Mouse (Mus musculus) bone marrow, adult 2 months (tissue): ENCODE results near the gene H2-Q6.
"Not testable (repeated sequence)": the region's sequence is repeated elsewhere in the genome, so short reads cannot be mapped to it uniquely, and the experiment has no call there.

Source experiments
- CTCF ChIP-seq: fragments of 200-500 bp; IDR thresholded peaks from 2 replicates; pipeline ENCODE4 v1.5.1; 2011; ENCODE audit warnings: low read length, control low read depth; ENCODE audit not compliant: control insufficient read depth, insufficient read depth
- POLR2A ChIP-seq: fragments of 200-500 bp; IDR thresholded peaks from 2 replicates; pipeline ENCODE4 v1.6.1; 2011; ENCODE audit warnings: low read depth, mild to moderate bottlenecking, control low read depth, low read length, borderline replicate concordance; ENCODE audit not compliant: control insufficient read depth

DNA sequence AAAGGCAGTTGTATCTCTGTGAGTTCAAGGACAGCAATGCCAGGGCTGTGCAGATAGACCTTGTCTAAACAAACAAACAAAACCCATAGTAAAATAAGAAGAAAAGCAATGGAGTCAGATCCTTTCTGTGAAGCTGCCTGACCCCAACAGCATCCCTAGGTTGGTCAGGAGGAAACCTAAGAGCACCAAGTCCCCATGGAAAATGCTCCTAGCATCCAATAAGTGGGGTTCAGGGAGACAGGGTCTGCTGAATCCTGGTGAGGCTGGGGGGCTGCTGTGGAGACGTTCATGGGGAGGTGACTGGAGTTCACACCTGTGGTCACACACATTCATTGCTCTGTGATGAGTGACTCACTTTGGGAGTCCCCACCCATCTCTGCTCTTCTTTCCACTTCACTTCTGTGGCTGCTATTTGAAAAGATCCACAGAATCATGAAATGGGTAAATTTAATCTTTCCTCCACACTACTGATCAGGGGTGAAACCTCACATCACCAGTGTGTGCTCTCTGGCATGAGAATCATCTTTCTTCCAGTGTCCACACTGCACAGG is 12.8 kb downstream of the H2-Q6 start:
- TF ChIP-seq CTCF, POLR2A: not testable (repeated sequence)
